Mouse (Mus musculus) T-helper 1 cell (primary cell): ENCODE measurements around the gene Hebp2.

Experiments
- in situ Hi-C: fragments of 300-600 bp; cut with MboI, MseI; formaldehyde crosslinking; loops from one replicate; pipeline ENCODE4 v1.15.1; 2025; ENCODE audit warnings: high pct_unique_total_duplicates

Hebp2 gene

GRCm38 (mm10) chr10:18511496-18511895, 34.4 kb downstream of the Hebp2 start:
- in situ Hi-C loops: no loop called here

GRCm38 (mm10) chr10:18510663-18511062, 35.2 kb downstream of the Hebp2 start:
- in situ Hi-C loops: no loop called here

- in situ Hi-C loops: no loop called here
Observed at GRCm38 (mm10) chr10:18508586-18508985, 37.3 kb downstream of the Hebp2 start.

- in situ Hi-C loops: no loop called here
Observed at GRCm38 (mm10) chr10:18507869-18508473, 37.9 kb downstream of the Hebp2 start.

GRCm38 (mm10) chr10:18506501-18506946, 39.4 kb downstream of the Hebp2 start:
- in situ Hi-C loops: no loop called here

- in situ Hi-C loops: no loop called here
Observed at GRCm38 (mm10) chr10:18505690-18506089, 40.2 kb downstream of the Hebp2 start.

- in situ Hi-C loops: no loop called here
Observed at GRCm38 (mm10) chr10:18501997-18502396, 43.9 kb downstream of the Hebp2 start.

GRCm38 (mm10) chr10:18497066-18497465, 48.8 kb downstream of the Hebp2 start:
- in situ Hi-C loops: no loop called here

GRCm38 (mm10) chr10:18494249-18494648, 51.6 kb downstream of the Hebp2 start:
- in situ Hi-C loops: no loop called here

- in situ Hi-C loops: no loop called here
Observed at GRCm38 (mm10) chr10:18493010-18493894, 52.6 kb downstream of the Hebp2 start.

GRCm38 (mm10) chr10:18491952-18492351, 53.9 kb downstream of the Hebp2 start:
- in situ Hi-C loops: no loop called here

GRCm38 (mm10) chr10:18489936-18490335, 55.9 kb downstream of the Hebp2 start:
- in situ Hi-C loops: no loop called here
